Mouse (Mus musculus): ENCODE results near the gene Cib4. TPM values are rescaled to one million over a fixed set of nuclear protein-coding genes. Genes with fewer than 3 reads are reported as not detected.

Cib4 gene
- polyA plus RNA-seq, 1 experiment from 2014 or later: not detected

DNA sequence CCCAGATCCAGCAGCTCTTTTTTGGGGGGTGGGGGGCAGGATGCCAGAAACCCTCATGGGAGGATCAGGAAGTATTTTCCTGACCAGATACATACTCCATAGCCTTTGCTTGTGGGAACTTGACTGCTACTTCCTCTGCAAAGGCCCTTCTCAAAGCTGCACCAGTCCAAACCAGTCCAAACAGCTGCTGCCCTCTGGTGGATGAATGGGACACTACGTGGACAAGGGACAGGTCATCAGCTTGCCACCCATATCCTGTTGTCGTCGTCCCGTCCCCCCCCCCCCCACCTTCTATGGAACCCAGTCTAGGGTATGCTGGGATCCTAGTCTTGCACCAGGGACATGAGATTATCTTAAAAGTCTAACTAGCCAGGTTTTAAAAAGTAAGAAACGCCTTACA is 63.3 kb downstream of the Cib4 start:
- Histone ChIP-seq H3K4me3 (replicated peaks) (no peak overlapping the region), H3K27ac (no peak overlapping the region), H3K36me3 (no peaks in the 10 kb centered on the region), H3K4me1 (replicated peaks) (0 out of 2 replicates have a peak, but pooled peaks cover 4% of the 10 kb centered on the region), H3K9me3 (replicated peaks) (no peaks in the 10 kb centered on the region), H3K27me3 (no peaks in the 10 kb centered on the region), H3K4me2 (no peak overlapping the region), H3K9ac (no peak overlapping the region)
- no peak for ATAC-seq (ENCODE audit: low read depth)
- 16% methylated on average over 5 of the region's 5 CpGs for WGBS (ENCODE audit: insufficient replicate concordance)
- no peak for DNase-seq

DNA sequence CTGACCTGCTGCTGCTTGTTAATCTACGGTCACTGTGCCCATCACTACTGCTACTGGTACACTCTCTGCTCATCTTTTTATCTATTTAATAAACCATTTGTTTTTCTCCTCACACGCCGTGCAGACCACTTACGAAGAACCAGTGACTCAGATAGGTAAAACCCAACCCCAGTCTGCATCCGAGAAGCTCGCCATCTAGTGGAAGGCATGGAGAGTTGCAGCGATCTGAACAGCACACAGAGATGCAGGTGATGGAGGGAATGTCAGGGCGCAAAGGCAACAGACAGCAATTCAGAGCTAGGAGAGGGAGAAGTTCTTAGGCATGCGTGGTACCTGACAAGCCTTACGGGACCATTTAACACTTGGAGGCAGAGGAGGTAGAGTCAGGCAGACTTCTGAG is 69.1 kb downstream of the Cib4 start:
- H3K4me1 ChIP-seq (replicated peaks): no peaks in the 10 kb centered on the region
- no peak overlapping the region for H3K4me2 ChIP-seq
- H3K9me3 ChIP-seq (replicated peaks): no peaks in the 10 kb centered on the region
- no peak overlapping the region for H3K9ac ChIP-seq
- DNase-seq (no peak), ATAC-seq (ENCODE audit: low read depth) (no peak)
- H3K36me3 ChIP-seq: no peaks in the 10 kb centered on the region
- H3K27me3 ChIP-seq: no peaks in the 10 kb centered on the region
- WGBS (ENCODE audit: insufficient replicate concordance): 31% methylated on average over 10 of the region's 10 CpGs
- no peak overlapping the region for H3K27ac ChIP-seq
- no peak overlapping the region for H3K4me3 ChIP-seq (replicated peaks)

DNA sequence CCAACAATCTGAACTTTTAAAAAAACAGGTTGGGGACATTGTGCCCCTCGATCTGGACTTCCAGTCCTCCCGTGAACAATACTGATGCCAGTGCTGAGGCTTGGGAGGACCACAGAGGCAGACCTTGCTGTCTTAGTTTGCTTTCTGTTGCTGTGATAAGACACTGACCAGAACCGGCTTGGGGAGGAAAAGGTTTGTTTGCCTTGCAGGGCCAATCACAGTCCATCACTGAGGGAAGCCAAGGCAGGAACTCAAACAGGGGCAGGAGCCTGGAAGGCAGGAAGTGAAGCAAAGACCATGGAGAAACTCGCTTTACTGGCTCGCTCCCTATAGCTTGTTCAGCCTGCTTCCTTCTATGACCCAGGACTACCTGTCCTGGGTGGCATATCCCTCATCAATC is 73.5 kb downstream of the Cib4 start:
- Histone ChIP-seq H3K9ac (no peak overlapping the region), H3K4me2 (no peak overlapping the region), H3K4me3 (replicated peaks) (no peak overlapping the region), H3K36me3 (no peaks in the 10 kb centered on the region), H3K27ac (no peak overlapping the region), H3K27me3 (peaks cover 12% of the 10 kb centered on the region), H3K9me3 (replicated peaks) (no peaks in the 10 kb centered on the region), H3K4me1 (replicated peaks) (no peaks in the 10 kb centered on the region)
- WGBS (ENCODE audit: insufficient replicate concordance): 27% methylated on average over 5 of the region's 5 CpGs
- ATAC-seq (ENCODE audit: low read depth): no peak
- no peak for DNase-seq

DNA sequence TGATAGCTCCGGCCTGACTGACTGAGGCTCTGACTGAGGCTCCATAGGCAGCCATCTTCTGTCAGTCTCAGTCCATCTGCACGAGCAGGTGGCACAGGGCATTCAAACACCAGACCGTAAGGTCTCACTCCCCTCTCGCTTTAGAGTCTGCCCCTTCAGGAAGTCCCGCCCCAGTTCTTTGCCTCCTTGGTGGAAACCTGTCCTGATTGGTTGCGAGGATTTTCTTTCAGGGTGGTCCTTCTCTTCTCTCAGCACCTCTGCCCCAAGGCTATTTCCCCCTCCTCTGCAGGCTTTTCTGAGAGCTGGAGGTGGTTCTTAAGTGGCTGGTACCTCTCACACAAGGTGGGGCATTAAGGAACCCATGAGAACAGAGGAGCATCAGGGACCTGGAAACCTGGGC is 75.2 kb downstream of the Cib4 start:
- no peak overlapping the region for H3K27ac ChIP-seq
- ATAC-seq (ENCODE audit: low read depth) (no peak), DNase-seq (no peak)
- H3K4me3 ChIP-seq (replicated peaks): no peak overlapping the region
- no peak overlapping the region for H3K9ac ChIP-seq
- no peaks in the 10 kb centered on the region for H3K36me3 ChIP-seq
- WGBS (ENCODE audit: insufficient replicate concordance): 39% methylated on average over 6 of the region's 6 CpGs
- H3K27me3 ChIP-seq: peaks cover 29% of the 10 kb centered on the region
- no peaks in the 10 kb centered on the region for H3K9me3 ChIP-seq (replicated peaks)
- no peaks in the 10 kb centered on the region for H3K4me1 ChIP-seq (replicated peaks)
- no peak overlapping the region for H3K4me2 ChIP-seq

DNA sequence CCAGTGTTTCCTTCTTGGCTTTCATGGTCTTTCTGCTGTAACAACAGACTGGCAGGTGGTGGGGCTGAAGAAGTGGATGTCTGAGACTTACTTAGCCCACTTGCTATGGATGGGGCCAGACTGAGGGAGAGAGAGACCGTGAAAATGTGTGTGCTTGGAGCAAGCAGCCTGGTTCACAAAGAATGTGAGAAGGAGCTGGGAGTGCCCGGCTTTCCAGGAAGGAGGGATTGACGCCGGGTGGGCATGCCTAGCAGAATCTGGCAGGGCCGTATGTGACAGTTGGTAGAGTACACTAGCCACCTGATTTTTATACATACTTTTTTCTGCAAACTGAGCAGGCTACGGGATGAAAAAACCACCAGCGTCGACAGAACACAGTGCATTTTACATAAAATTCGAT is 79.3 kb downstream of the Cib4 start:
- Histone ChIP-seq H3K4me2 (no peak overlapping the region), H3K27ac (no peak overlapping the region), H3K27me3 (peaks cover 50% of the 10 kb centered on the region), H3K9me3 (replicated peaks) (no peaks in the 10 kb centered on the region), H3K9ac (no peak overlapping the region), H3K4me3 (replicated peaks) (no peak overlapping the region), H3K36me3 (no peaks in the 10 kb centered on the region), H3K4me1 (replicated peaks) (no peaks in the 10 kb centered on the region)
- ATAC-seq (ENCODE audit: low read depth): no peak
- DNase-seq: no peak
- 40% methylated on average over 9 of the region's 9 CpGs for WGBS (ENCODE audit: insufficient replicate concordance)

DNA sequence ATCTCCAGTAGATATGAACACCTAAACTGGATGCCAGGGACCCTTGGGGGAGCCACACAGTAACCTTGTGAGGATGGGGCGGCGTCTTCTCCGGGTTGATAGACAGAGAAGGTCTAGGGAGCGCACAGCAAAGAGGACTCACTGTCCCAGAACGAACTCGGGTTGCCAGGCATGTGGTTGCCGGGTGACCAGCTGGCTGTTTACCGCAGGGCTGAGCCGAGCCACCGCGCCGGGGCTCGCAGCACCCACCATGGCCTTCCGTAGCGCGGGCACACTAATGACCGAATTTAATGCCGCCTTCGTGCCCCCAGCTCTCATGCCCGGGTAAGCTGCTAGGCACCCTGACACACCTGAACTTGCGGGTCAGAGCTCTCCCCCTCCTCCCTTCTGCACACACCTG is 79.8 kb downstream of the Cib4 start, which contains the start of gene 1700001C02Rik:
1700001C02Rik (plus strand) TSS at position 187 of the 400 bp plus-strand sequence.
- H3K4me2 ChIP-seq: no peak within 1 kb of the TSS
- 21% methylated on average over 21 of the region's 21 CpGs for WGBS (ENCODE audit: insufficient replicate concordance)
- no peaks in the 10 kb centered on the region for H3K9me3 ChIP-seq (replicated peaks)
- no peak for DNase-seq
- peaks cover 53% of the 10 kb centered on the region for H3K27me3 ChIP-seq
- no peak within 1 kb of the TSS for H3K9ac ChIP-seq
- no peak within 1 kb of the TSS for H3K4me3 ChIP-seq (replicated peaks)
- no peak for ATAC-seq (ENCODE audit: low read depth)
- no peak within 1 kb of the TSS for H3K27ac ChIP-seq
- H3K36me3 ChIP-seq: no peaks in the 10 kb centered on the region
- no peaks in the 10 kb centered on the region for H3K4me1 ChIP-seq (replicated peaks)

DNA sequence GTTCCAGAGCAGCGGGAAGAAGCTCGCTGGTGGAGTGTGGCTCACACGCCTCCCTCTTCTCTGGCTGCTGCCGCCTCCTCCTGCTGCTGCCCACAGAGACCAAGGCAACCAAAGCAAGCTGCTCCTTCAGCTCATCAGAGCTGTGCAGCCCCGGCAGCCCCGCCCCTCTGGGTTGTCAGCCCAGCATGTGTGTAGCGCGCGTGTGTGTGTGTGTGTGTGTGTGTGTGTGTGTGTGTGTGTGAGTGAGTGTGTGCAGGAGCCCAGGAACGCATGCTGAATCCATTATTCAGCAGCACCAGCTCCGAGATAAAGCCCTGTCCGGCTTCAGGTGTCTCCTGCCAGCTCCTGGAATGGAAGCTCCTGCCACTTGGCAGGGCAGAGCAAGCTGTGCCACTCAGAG is 83.8 kb downstream of the Cib4 start, which contains the start of gene Otof:
Otof (minus strand) TSS at position 112 of the 400 bp plus-strand sequence.
- no peaks in the 10 kb centered on the region for H3K9me3 ChIP-seq (replicated peaks)
- no peak for DNase-seq
- 39% methylated on average over 12 of the region's 12 CpGs for WGBS (ENCODE audit: insufficient replicate concordance)
- peaks cover 42% of the 10 kb centered on the region for H3K27me3 ChIP-seq
- no peak within 1 kb of the TSS for H3K9ac ChIP-seq
- H3K27ac ChIP-seq: no peak within 1 kb of the TSS
- no peaks in the 10 kb centered on the region for H3K36me3 ChIP-seq
- H3K4me1 ChIP-seq (replicated peaks): no peaks in the 10 kb centered on the region
- H3K4me2 ChIP-seq: no peak within 1 kb of the TSS
- H3K4me3 ChIP-seq (replicated peaks): no peak within 1 kb of the TSS
- no peak for ATAC-seq (ENCODE audit: low read depth)

DNA sequence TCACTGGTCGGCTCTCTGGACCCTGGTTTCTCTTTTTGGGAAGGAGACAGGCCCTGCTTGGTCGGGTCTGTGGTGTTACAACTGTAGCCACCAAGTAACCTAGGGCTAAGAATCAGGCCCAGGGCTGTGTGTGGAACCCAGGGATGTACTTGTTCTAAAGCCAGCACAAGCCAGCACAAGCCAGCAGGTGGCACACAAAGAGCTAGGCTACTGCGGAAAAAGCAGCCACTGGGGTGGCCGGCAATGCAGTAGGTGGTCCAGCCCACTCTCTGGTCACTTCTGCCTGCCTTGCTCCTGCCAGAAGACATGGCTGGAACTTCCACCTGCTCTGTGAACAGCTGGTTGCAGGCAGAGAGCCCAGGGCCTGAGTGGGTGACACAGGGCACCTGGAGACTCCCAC is 85.5 kb downstream of the Cib4 start:
- Histone ChIP-seq H3K4me2 (no peak overlapping the region), H3K9ac (no peak overlapping the region), H3K36me3 (no peaks in the 10 kb centered on the region), H3K4me1 (replicated peaks) (no peaks in the 10 kb centered on the region), H3K27me3 (peaks cover 25% of the 10 kb centered on the region), H3K27ac (no peak overlapping the region), H3K4me3 (replicated peaks) (no peak overlapping the region), H3K9me3 (replicated peaks) (no peaks in the 10 kb centered on the region)
- WGBS (ENCODE audit: insufficient replicate concordance): 24% methylated on average over 4 of the region's 4 CpGs
- no peak for DNase-seq
- ATAC-seq (ENCODE audit: low read depth): no peak

DNA sequence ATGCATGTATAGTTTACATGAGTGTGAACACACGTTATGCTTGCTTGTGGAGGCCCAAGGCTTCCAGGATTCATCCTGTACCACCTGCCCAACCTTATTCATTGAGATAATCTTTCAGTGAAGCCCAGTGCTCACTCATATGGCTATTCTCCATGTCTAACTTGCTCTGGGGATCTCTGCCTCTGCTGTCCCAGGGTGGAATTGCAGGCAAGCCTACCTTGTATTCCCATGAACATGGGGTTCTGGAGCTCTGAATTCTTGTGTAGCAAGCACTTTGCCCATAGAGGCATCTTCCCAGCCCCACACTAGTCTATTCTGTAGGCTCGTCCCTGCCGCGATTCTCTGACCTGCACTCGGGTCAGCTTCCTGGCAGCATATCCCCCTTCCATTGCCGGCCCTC is 89.6 kb downstream of the Cib4 start:
- Histone ChIP-seq H3K9ac (no peak overlapping the region), H3K36me3 (no peaks in the 10 kb centered on the region), H3K4me2 (no peak overlapping the region), H3K4me3 (replicated peaks) (no peak overlapping the region), H3K9me3 (replicated peaks) (no peaks in the 10 kb centered on the region), H3K4me1 (replicated peaks) (no peaks in the 10 kb centered on the region), H3K27ac (no peak overlapping the region), H3K27me3 (0 out of 2 replicates have a peak, but pooled peaks cover 4% of the 10 kb centered on the region)
- DNase-seq (no peak), ATAC-seq (ENCODE audit: low read depth) (no peak)
- WGBS (ENCODE audit: insufficient replicate concordance): 36% methylated on average over 6 of the region's 6 CpGs

DNA sequence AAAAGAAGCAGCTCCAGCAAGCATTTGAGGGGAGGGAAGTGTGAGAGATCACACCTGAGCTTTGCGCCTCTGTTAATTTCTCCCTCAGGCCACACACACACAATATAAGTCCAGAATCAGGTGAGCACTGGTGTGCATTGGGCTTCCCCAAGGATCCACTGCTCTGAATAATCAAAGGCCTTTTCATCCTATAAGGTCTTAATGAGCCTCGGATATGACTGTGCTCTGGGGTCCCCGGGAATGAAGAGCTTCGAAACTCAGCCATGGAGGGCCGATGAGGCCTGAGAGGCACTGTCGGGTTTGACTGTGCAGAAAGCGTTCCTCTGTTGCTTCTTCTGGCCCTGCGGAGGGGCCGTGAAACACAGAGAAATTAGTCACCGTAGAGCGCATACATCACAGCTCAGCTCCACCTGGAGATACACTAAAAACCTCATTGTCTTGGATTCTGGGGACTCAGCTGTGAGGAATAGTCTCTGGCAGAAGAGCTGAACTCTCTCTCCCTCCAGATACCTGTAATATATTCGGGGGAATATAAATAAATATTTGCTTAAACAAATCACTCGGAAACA is 101.2 kb downstream of the Cib4 start:
- no peak for DNase-seq
- Histone ChIP-seq H3K9ac (no peak overlapping the region), H3K27ac (no peak overlapping the region), H3K36me3 (no peaks in the 10 kb centered on the region), H3K4me1 (replicated peaks) (no peaks in the 10 kb centered on the region), H3K4me3 (replicated peaks) (no peak overlapping the region), H3K4me2 (no peak overlapping the region), H3K27me3 (no peaks in the 10 kb centered on the region; the same call in 1 of the 2 replicates), H3K9me3 (replicated peaks) (no peaks in the 10 kb centered on the region)
- ATAC-seq (ENCODE audit: low read depth): no peak
- 77% methylated on average over 13 of the region's 13 CpGs for WGBS (ENCODE audit: insufficient replicate concordance)

DNA sequence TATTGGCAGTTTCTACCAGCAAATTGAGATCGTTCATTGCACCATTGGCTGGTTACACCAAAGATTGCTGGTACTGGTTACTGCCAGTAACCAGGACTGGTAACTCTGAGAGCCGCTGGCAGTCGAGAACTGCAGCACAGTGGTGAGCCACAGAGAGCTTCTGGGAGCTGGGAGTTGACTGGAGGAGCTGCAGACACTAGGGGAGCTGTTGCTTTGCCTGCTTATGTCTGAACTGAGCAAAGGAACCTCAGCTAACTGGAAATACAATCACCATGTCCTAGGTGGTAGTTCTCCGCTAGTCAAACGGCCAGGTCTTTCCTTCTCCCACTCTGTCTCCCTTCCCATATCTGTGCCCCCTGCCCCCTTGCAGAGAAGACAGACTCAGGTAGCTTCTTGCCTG is 103.4 kb downstream of the Cib4 start:
- Histone ChIP-seq H3K27ac (no peak overlapping the region), H3K4me1 (replicated peaks) (no peaks in the 10 kb centered on the region), H3K4me2 (no peak overlapping the region), H3K36me3 (no peaks in the 10 kb centered on the region), H3K9ac (no peak overlapping the region), H3K4me3 (replicated peaks) (no peak overlapping the region), H3K9me3 (replicated peaks) (no peaks in the 10 kb centered on the region), H3K27me3 (no peaks in the 10 kb centered on the region; the same call in 1 of the 2 replicates)
- WGBS (ENCODE audit: insufficient replicate concordance): 52% methylated on average over 5 of the region's 5 CpGs
- ATAC-seq (ENCODE audit: low read depth) (no peak), DNase-seq (no peak)

DNA sequence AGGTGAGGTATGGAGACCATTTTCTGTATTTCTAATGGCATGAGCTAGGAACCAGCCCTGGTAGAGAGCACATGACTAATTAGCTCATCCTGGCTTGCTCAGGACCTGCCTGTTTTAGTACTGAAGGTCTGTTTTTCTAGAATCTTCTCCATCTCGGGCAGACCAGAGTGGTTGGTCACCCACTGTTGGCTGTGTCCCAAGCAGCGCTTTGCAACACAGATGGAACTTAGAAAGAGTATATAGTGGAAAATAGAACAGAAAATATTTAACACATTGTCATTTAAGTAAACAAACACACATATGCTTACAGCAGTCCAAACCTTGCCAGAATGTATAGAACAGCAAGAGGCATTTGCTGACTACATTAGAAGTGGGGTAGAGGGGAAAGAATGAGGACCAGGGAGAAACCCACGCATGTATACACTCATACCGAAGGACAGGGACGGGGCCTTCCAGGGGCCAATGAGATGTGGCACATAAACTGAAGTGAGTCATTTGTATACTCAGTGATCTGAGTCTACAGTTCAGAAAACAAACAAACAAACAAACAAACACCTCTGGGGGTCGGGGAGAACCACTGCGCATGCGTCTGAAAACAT is 105.2 kb downstream of the Cib4 start:
- DNase-seq: no peak
- H3K27me3 ChIP-seq: no peaks in the 10 kb centered on the region; the same call in 1 of the 2 replicates
- H3K27ac ChIP-seq: no peak overlapping the region
- H3K4me2 ChIP-seq: no peak overlapping the region
- 66% methylated on average over 8 of the region's 8 CpGs for whole genome bisulfite sequencing (ENCODE audit: insufficient replicate concordance)
- no peak overlapping the region for H3K4me3 ChIP-seq (replicated peaks)
- H3K9ac ChIP-seq: no peak overlapping the region
- H3K4me1 ChIP-seq (replicated peaks): no peaks in the 10 kb centered on the region
- no peak for ATAC-seq (ENCODE audit: low read depth)
- no peaks in the 10 kb centered on the region for H3K36me3 ChIP-seq
- H3K9me3 ChIP-seq (replicated peaks): no peaks in the 10 kb centered on the region

All from liver, embryonic 13.5 days (tissue).